ENCODE assay signal across 26 mouse cellular contexts in the genomic region with DNA sequence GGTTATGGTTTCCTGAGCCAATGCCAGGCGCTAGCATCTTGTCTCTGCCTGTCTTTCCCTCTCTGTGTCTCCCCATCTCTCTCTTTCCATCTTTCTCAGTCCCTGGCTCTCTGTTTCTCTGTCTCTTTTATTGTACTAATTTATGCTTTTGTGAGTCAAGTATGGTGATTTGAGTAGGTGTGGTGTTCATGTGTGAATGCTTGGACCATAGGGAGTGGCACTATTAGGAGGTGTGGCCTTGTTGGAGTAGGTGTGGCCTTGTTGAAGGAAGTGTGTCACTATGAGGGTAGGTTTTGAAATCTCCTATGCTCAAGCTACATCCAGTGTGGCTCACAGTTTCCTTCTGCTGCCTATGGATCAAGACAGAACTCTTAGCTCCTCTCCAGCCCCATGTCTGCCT.
DNase-seq lines count a peak whose midpoint lies in the region; ATAC-seq and TF ChIP-seq lines count a peak whose summit lies in the region.
"Had no signal": no experiment of that assay in that cellular context is flagged by ENCODE, and none has a peak within 500 bp of the region (broad histone marks: within the 10 kb centered on the region; RNA-seq: fewer than 3 reads in every experiment).

No protein-coding gene starts in this region.

- WGBS in stomach, postnatal 0 days: 93% methylated on average over 1 of the region's 1 CpGs

- H3K4me2 ChIP-seq in stomach, postnatal 0 days (replicated peaks; ENCODE audit: low read depth): no peak overlapping the region
- H3K4me2 ChIP-seq: embryonic facial prominence, embryonic 13.5 days; embryonic facial prominence, embryonic 15.5 days; forebrain, embryonic 13.5 days; forebrain, embryonic 15.5 days had no signal

- DNase-seq in 416B (ENCODE audit: low read depth): peak; percentile 24
- DNase-seq in ES-CJ7 (ENCODE audit: low read depth, low spot score): peak; percentile 39
- DNase-seq in ZHBTc4 (ENCODE audit: low read depth, low spot score): peak; percentile 68
- DNase-seq in stomach, postnatal 0 days (ENCODE audit: low spot score): no peak
- DNase-seq in cerebellum, postnatal 25 days: no peak
- DNase-seq in right cerebral cortex, postnatal 36 days (ENCODE audit: low spot score in 2 of 2): no peak
- DNase-seq: adrenal gland, adult 8-10 months; adrenal gland, postnatal 14 days; adrenal gland, postnatal 36 days; B cell, adult 2 months; cerebellum, adult 11-12 months; cerebellum, adult 2 months; cerebellum, adult 9-10 months; cerebellum, postnatal 10 days; cerebellum, postnatal 36 days; embryo, embryonic 11 days; forebrain, postnatal 0 days had no signal

- H3K9ac ChIP-seq in stomach, postnatal 0 days (ENCODE audit: low read length): no peak overlapping the region
- H3K9ac ChIP-seq: embryonic facial prominence, embryonic 13.5 days; embryonic facial prominence, embryonic 15.5 days; forebrain, embryonic 13.5 days; forebrain, embryonic 15.5 days; forebrain, postnatal 0 days had no signal

- TF ChIP-seq EP300 in stomach, postnatal 0 days (optimal IDR thresholded peaks at IDR 0.05): no peak

- H3K36me3 ChIP-seq in stomach, postnatal 0 days (ENCODE audit: control insufficient read depth, insufficient read depth, low read length): no peaks in the 10 kb centered on the region
- H3K36me3 ChIP-seq: embryonic facial prominence, embryonic 13.5 days; embryonic facial prominence, embryonic 15.5 days; forebrain, embryonic 15.5 days; G1E had no signal

- H3K4me1 ChIP-seq in stomach, postnatal 0 days (replicated peaks; ENCODE audit: control insufficient read depth, insufficient read depth): no peaks in the 10 kb centered on the region; the same call in 1 of the 2 replicates

- no peak overlapping the region for H3K27ac ChIP-seq in stomach, postnatal 0 days (replicated peaks)
- H3K27ac ChIP-seq: embryonic facial prominence, embryonic 13.5 days; embryonic facial prominence, embryonic 15.5 days; forebrain, embryonic 13.5 days; forebrain, embryonic 15.5 days had no signal

- H3K9me3 ChIP-seq in stomach, postnatal 0 days (ENCODE audit: control insufficient read depth, low read length): no peaks in the 10 kb centered on the region
- H3K9me3 ChIP-seq: embryonic facial prominence, embryonic 13.5 days; embryonic facial prominence, embryonic 15.5 days; forebrain, embryonic 13.5 days; forebrain, embryonic 15.5 days; G1E had no signal

- TF ChIP-seq CTCF in stomach, postnatal 0 days (IDR thresholded peaks at IDR 0.05; ENCODE audit: low read depth): no peak

- H3K4me3 ChIP-seq in stomach, postnatal 0 days (ENCODE audit: low read depth, low read length): no peak overlapping the region
- H3K4me3 ChIP-seq: embryonic facial prominence, embryonic 13.5 days; embryonic facial prominence, embryonic 15.5 days; erythroblast, embryonic 14.5 days; forebrain, embryonic 13.5 days; forebrain, embryonic 15.5 days had no signal

- H3K27me3 ChIP-seq in stomach, postnatal 0 days (ENCODE audit: control insufficient read depth, insufficient read depth, low read length): no peaks in the 10 kb centered on the region
- H3K27me3 ChIP-seq: embryonic facial prominence, embryonic 15.5 days; forebrain, embryonic 13.5 days; forebrain, embryonic 15.5 days; Patski had no signal

- ATAC-seq in stomach, postnatal 0 days (ENCODE audit: low FRiP score, low TSS enrichment): 0 out of 2 replicates have a peak, but pooled peaks have one; percentile 15
- ATAC-seq in erythroid progenitor cell, adult 5-6 weeks (replicated peaks; ENCODE audit: low FRiP score, poor library complexity, severe bottlenecking): no peak
- ATAC-seq: activated CD4-positive, CD25-positive, alpha-beta regulatory T cell, adult 4 months; forebrain, embryonic 13.5 days; forebrain, embryonic 15.5 days; forebrain, postnatal 0 days; Patski had no signal

Comparison
In these comparisons a context has a peak if more than half of its experiments do, and no peak if none do; other contexts are left out.
1. DNase-seq: peak in 416B (single experiment), ES-CJ7 (single experiment) and ZHBTc4 (single experiment); none in stomach, postnatal 0 days (single experiment), cerebellum, postnatal 25 days (0 of 2) and right cerebral cortex, postnatal 36 days (0 of 2).